Mouse (Mus musculus): ENCODE measurements around the gene Serpini1.

DNA sequence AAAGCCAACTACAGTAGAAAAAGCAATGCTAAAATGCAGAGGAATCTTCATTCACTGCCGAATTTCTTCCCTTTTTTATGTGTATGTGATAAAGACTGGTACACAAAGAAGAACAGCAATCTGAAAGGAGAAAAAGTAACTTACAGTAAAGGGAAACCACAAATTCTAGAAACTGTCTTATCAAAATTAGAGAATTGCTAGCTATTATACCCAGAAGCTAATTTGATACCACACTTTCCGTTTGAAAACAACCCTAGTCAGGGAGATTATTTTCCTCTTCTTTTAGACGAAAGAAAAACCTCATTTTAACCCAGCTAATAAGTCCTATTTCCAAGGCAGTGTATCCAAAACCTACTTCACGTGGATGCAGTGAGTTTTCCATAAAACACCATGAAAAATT lies 16.1 kb upstream of the Serpini1 start:
- no peak for TF ChIP-seq CTCF (conservative IDR thresholded peaks at IDR 0.05 in 1 of 2, IDR thresholded peaks at IDR 0.05 in 1 of 2; ENCODE audit: low read depth in 2 of 2, low read length in 2 of 2)
- no peak for TF ChIP-seq E2F4 (IDR thresholded peaks at IDR 0.05; ENCODE audit: insufficient replicate concordance, low read depth, low read length)
- TF ChIP-seq POLR2A (IDR thresholded peaks at IDR 0.05; ENCODE audit: low read depth, low read length), result no peak
- no peak for TF ChIP-seq TBP (conservative IDR thresholded peaks at IDR 0.05; ENCODE audit: low read depth, low read length)
- TF ChIP-seq MEF2A (IDR thresholded peaks at IDR 0.05; ENCODE audit: borderline replicate concordance, low read depth, low read length), result no peak
- TF ChIP-seq ETS1 (conservative IDR thresholded peaks at IDR 0.05; ENCODE audit: low read depth, low read length), result no peak
- TF ChIP-seq POLR2AphosphoS2 (IDR thresholded peaks at IDR 0.05; ENCODE audit: low read depth, low read length), result no peak
- no peak for TF ChIP-seq EP300 (IDR thresholded peaks at IDR 0.05; ENCODE audit: low read length)
- TF ChIP-seq RCOR1 (conservative IDR thresholded peaks at IDR 0.05; ENCODE audit: low read depth, low read length), result no peak
- no peak for TF ChIP-seq ZMIZ1 (IDR thresholded peaks at IDR 0.05; ENCODE audit: low read depth, low read length)
- no peak for TF ChIP-seq GABPA (IDR thresholded peaks at IDR 0.05; ENCODE audit: insufficient replicate concordance, low read depth, low read length)

Measured in CH12.LX (cell line).